Mouse (Mus musculus): Measurements from ENCODE around the gene Sytl3. TPM values are rescaled to one million over a fixed set of nuclear protein-coding genes. Genes with fewer than 3 reads are reported as not detected.

Sytl3 gene
- polyA plus RNA-seq (2021; fragmentation: Nextera tagmentation): 0.14 TPM in 1 of 2 replicates, not detected in the other
- long read RNA-seq, experiment 1: 0 reads
- long read RNA-seq, experiment 2: 0 reads

GRCm38 (mm10) chr17:6658801-6659200, at the start of gene Sytl3:
Sytl3 (plus strand) TSS chr17:6659093.

DNA sequence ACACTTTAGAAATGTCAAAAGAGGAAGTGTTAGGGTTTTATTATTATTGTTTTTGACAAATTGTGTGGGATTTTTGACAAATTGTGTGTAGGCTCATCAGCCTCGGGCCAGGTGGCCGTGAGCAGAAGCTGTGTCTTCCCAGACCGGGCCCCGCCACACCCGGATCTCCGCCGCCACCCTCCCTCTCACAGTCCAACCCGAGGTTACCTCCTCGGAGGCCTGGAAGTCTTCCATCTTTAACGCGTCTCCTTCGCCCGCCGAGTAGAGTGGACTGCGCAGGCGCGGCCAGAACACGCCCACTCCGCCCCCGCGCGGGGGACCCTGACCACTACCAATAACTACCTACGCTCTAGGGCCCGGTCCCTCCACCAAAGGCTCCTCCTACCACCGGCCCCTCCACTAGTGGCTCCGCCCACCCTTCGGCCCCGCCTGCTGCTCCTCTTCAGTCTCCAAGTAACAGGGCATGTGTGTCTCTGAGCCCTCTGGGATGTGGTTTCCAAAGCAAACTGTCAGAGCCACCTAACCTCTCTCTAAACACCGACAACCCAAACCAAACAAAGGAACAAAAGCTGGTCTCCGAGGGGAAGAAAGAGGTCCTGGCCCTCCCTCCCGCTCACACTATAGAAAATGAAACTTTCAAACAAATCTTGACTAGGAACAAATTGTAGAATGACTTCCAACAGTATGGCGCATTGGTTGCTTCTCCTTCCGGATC, 3.2 kb upstream of the Sytl3 start, which contains the start of gene Dynlt1f:
TSS of gene Dynlt1f (minus strand) at position 334 of the 715 bp plus-strand sequence.

GRCm38 (mm10) chr17:6782611-6783005, 123.7 kb downstream of the Sytl3 start, which contains the start of gene Ezr:
Ezr (minus strand) TSS chr17:6782784.

Other genes with a start within 250 kb of the Sytl3 start
- gene Dynlt1b, start 229.0 kb upstream of the Sytl3 start, polyA plus RNA-seq (2021; fragmentation: Nextera tagmentation): 35.7 and 76.8 TPM in 2 replicates
- 0.32 and 0.75 TPM in 2 replicates for gene Dynlt1c, start 57.4 kb upstream of the Sytl3 start, polyA plus RNA-seq (2021; fragmentation: Nextera tagmentation)
- gene Dynlt1f, start 3.2 kb upstream of the Sytl3 start, polyA plus RNA-seq (2021; fragmentation: Nextera tagmentation): 16.6 and 16.9 TPM in 2 replicates
- gene Ezr, start 123.7 kb downstream of the Sytl3 start, polyA plus RNA-seq (2021; fragmentation: Nextera tagmentation): 19.0 and 20.3 TPM in 2 replicates